Mouse (Mus musculus): ENCODE measurements around the gene Cyp27b1. TPM values are rescaled to one million over a fixed set of nuclear protein-coding genes. Genes with fewer than 3 reads are reported as not detected.
A peak's percentile ranks its signal among the peaks of the same experiment; 100 is the strongest.
"Not testable (repeated sequence)": the region's sequence is repeated elsewhere in the genome, so short reads cannot be mapped to it uniquely, and the experiment has no call there.

Gene Cyp27b1
- total RNA-seq, 4 experiments from 2014 or later = 0.14 to 1.1 (median 0.48) TPM

DNA sequence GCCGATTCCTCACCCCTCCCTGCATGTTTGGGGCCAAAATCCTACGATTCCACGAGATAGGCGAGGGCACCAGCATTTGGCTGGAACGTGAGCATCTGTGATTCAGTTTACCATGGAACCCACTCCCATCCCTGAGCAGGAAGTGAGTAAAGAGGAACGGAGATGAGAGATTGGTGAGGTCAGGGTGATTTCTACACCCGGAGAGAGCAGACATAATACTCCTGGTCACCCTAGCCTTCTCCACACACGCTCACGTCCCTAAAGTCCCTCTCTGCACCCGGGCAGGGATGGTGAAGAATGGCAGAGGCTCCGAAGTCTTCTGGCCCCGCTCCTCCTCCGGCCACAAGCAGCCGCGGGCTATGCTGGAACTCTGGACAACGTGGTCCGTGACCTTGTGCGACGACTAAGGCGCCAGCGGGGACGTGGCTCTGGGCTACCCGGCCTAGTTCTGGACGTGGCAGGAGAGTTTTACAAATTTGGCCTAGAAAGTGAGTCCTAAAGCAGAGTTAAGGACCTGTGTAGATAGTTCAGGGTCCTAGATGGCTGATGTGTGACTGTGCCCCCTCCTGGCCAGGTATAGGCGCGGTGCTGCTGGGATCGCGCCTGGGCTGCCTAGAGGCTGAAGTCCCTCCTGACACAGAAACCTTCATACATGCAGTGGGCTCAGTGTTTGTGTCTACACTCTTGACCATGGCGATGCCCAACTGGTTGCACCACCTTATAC, 1.5 kb downstream of the Cyp27b1 start:
- no peak for DNase-seq (ENCODE audit: low spot score in 2 of 2)

DNA sequence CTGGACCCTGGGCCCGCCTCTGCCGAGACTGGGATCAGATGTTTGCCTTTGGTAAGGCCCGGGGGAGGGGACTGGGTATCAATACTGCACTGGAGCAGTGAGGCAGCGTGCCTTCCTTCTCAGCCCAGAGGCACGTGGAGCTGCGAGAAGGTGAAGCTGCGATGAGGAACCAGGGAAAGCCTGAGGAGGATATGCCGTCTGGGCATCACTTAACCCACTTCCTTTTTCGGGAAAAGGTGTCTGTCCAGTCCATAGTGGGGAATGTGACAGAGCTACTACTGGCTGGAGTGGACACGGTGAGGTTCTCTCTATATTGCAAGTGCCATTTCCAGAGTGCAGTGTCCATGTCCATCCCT, 2.0 kb downstream of the Cyp27b1 start:
- DNase-seq (ENCODE audit: low spot score in 2 of 2) = no peak

DNA sequence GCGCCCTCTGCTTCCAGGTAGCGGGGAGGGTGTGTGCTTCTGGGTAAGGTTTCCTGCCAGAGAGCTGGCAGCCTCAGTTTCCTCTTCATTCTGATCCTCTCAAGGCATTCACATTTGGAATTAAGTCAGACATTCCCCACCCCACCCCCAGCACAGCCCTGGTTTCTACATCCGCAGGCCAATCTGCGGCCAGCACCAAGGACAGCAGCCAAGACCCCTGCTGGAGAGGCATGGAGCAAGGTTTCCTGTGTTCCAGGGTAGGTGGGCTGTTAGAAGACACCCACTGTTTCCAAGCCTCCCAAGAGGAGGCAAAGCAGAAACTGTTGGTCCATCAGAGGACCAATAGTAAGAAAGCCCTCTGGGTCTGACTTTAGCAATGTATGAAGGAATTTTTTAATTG, 6.6 kb downstream of the Cyp27b1 start:
- no peak for DNase-seq (ENCODE audit: low spot score in 2 of 2)

DNA sequence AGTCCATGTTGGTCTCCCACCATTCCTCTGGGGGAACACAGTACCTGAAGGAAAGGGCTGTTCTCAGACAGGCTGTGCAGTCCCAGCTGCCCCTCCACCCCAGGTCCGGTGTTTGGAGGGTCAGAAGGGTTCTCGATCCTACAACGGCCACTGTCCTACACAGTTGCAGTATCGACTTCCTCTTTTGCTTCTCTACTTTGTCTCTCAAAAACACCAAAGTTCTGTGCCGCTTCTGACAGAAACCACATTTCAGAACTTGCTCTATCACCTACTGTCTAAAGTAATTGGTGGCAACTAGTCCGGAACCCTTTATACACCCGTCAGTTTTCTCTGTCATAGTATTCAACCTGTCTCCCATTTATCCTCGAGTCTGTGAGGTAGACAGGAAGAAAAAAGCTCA, 7.4 kb downstream of the Cyp27b1 start:
- DNase-seq (ENCODE audit: low spot score in 2 of 2) = no peak

DNA sequence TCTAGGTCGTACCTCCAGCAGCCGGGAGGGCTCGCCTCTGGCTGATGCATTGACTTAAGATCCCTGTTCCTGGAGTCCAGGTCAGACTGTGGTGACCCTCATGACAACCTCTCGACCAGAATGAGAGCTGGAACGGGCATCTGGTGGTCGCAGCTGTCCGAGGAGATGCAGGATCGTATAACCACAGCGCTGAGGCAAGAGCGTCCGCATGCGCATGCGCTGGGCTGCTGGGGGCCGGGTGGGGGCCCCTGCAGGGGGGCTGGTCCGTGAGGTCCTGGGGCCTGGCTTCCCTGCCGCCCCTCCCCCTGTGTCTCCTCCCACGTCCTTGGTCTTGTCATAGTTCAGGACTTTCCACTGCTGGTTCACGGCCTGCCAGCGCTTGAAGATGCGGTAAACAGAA, 8.4 kb downstream of the Cyp27b1 start:
- DNase-seq (ENCODE audit: low spot score in 2 of 2) = no peak

DNA sequence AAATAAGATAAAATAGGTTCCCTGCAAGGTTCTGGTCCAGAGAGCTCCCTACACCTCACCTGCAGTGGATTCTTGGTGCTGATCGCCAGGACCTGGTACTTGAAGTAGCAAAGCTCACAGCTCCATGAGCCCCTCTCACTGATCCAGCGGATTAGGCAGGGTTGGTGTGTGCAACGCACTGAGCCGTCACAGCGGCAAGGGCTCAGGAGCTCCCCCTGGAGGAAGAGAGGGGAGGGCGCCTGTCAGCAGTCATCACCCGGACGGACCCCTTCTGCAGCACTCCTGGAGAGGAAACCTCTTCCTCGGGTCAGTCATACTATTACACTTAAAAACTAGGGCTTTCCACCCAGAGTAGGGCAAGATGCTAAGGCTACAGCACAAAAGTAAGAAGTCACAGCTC, 10.1 kb downstream of the Cyp27b1 start:
- DNase-seq (ENCODE audit: low spot score in 2 of 2) = peak in 1 of 2 experiments; percentile 75

DNA sequence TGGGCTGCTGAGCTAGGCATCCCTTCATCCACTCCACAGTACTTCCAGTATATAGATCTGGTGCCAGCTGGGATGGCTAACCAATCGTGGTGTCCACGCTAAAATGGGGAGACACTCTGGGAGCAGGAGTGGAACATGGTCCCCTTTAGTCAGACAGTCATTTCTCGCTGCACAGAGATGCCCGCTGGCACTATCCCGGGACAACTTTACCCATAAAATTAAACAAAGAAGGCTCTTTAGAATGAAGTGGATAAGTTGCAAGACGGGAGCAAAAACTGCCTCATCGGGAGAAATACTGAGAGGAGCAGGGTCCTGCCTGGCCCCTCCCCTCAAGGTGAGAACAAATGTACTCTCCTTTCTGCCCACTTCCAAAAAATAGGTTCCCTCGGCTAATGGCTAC, 10.7 kb downstream of the Cyp27b1 start:
- DNase-seq (ENCODE audit: low spot score in 2 of 2) = no peak

DNA sequence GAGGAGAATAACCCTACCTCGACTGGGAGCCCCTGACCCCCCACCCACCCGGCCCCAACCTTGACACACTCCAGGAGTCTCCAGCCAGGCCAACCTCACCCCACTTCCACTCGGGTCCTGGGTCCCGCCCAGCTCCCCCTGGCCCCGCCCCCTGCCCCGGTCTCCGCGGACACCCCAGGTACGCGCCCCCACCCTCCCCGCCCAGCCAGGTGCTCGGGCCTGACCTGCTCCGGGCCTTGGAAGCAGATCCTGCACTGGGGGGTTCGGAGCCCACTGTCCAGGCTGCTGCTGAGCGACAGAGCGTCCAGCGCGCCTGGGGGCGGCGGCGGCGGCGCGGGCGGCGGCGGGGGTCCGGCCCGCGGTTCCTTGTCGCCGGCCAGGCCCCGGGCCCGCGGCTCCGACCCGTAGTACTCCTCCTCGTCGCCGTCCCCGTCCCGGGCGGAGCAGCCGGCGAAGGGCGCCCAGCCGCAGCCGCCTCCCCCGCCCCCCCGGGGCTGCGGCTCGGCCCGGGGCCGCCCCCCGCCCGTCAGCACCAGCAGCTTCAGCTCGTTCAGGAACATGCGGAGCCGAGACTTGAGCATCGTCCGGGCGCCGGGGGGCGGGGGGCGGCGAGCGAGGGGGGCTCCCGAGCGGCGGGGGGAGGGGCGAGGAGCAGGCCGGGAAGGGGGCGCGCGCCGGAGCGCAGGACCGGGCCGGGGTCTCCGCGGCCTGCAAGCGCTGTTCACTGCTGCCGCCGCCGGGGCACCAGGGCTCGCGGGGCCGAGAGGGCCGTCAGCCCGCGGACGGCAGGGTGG, 11.3 kb downstream of the Cyp27b1 start:
- no peak for DNase-seq (ENCODE audit: low spot score in 2 of 2)

DNA sequence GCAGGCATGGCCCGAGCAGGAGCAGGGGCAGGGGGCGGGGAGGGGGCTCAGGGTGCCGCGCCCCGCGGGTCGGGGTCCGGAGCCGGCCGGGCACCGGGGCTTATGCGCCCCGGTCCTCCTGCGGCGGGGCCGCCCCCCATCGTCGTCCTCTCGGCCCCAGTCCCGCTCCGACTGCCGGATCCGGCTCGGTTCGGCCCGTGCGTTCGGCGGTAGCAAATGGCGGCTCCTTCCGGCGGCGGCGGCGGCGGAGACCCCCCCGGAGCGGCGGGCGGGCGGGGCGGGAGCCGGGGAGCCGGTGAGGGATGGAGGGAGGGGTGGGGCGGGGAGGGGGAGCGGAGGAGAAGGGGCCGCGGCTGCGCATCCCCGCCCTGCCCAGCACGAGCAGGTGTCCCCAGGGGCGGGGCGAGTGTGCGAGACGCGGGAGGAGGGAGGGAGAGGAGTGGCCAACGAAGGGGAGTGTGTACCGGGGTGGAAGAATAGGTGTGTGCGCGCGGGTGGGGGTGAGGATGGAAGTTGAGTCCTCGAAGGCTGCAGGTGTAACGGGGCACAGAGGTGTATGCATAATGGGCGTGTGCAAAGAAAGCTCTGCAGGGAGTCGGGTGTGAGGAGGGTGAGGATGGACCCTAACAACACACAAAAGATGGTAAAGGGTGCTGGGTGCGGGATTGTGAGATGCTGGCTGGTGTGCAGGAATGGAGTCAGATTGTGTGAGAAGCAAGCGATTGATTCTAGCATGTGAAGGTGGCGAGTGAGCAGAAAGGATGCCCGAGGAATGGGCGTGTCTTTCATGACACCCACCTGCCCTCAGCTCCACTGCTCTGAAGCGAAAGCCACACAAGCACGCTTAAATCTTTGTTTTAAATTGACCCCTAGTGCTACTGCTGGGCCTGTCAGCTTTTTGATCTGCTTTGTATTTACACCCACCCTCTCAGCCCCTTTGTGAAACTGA, 12.2 kb downstream of the Cyp27b1 start, which contains the start of gene March9:
Gene March9 (minus strand): TSS at position 217 of the 949 bp plus-strand sequence.
- peak in 1 of 2 experiments; percentile 75 for DNase-seq (ENCODE audit: low spot score in 2 of 2)

DNA sequence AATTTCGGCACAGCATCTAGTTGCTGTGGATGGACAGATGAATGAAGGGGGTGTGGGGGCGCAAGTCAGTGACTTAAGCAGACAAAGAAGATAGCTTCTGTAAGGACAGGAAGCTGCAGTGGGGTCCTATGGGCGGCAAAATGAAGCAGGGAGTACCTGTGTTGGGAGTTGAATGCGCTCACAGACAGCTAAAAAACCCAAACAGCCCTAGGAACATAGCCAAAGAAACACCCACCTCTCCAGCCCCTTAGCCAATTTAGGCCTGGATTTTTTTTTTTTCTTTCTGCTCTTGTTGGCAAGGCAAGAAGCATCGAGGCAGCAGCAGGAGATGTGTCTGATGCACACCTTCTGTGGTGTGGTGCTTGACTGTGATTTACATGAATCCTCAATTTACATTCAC, 13.0 kb downstream of the Cyp27b1 start:
- no peak for DNase-seq (ENCODE audit: low spot score in 2 of 2)

DNA sequence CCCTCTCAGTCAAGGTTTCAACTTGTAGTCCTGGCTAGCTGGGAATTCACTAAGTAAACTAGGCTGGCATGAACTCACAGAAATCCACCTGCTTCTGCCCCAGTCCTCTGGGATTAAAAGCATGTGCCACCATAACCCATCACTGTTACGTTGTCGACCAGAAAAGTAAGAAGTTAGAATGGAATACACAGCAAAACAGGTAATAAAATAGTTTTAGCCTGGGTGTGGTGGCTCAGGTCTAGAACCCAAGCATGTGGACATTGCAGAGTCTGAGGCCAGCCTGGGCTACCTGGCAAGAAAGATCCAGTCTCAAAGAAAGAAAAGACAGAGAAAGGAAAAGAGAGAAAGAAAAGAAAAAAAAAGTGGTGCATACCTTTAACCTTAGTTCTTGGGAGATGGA, 13.5 kb downstream of the Cyp27b1 start:
- no peak for DNase-seq (ENCODE audit: low spot score in 2 of 2)

DNA sequence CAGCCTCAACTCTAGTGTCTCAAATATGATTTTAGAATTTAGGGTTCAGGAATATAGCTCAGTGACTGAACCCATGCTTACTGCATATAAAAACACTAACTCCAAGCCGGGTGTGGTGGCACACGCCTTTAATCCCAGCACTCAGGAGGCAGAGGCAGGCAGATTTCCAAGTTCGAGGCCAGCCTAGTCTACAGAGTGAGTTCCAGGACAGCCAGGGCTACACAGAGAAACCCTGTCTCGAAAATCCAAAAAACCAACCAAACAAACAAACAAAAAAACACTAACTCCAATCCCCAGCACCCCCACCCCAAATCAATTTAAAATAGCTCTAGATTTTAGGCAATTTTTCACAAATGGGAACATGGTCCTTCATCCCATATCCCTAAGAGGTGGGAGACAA, 14.1 kb downstream of the Cyp27b1 start:
- DNase-seq (ENCODE audit: low spot score in 2 of 2) = not testable (repeated sequence)

DNA sequence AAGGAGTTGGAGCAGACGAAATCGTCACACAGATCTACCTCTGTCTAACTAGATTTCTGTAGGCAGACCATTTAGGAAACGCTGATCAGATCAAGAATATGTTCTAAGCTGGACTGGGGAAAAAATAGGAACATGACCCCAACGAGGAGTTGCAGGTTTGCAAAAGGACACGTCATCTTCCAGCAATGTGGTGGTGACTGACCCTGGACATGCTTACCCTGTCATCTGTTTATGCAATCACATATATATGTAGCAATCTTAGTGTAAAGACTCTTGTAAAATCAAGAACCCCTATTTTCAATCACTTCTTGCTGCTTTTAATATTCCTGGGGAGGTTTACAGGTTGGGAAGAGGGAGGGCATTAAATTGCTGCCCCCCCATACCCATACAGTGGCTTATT, 14.5 kb downstream of the Cyp27b1 start:
- DNase-seq (ENCODE audit: low spot score in 2 of 2) = no peak

DNA sequence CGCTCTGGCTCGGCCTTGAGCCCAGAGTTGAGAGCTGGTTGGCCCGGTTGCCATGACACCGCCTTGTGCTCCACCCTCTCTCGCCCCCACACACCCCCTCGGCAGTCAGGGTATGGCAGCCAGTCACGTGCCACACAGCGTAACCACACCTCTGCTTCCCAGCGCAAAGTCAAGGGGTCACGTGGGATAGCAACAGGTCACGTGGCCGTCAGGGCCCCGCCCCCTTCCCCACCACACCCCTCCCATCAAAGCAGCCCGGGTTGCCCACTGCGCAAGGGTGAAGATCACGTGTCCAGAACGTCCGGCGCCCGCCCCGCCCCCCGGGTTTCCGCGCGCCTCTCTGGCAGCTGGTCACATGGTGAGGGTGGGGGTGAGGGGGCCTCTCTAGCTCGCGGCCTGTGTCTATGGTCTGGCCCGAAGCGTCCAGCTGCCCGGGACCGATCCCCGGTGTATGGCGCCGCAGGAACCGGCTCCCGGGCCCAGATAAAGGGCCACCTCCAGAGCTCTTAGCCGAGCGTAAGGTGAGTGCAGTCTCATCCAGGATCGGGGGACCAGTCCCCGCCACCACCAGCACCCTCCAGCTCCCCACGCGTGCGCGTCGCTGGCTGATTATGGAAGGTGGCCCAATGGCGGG, 15.3 kb downstream of the Cyp27b1 start, which contains the start of gene Cdk4:
Gene Cdk4 (plus strand): TSS at position 296 of the 634 bp plus-strand sequence.
- DNase-seq (ENCODE audit: low spot score in 2 of 2) = peak; percentile 98

DNA sequence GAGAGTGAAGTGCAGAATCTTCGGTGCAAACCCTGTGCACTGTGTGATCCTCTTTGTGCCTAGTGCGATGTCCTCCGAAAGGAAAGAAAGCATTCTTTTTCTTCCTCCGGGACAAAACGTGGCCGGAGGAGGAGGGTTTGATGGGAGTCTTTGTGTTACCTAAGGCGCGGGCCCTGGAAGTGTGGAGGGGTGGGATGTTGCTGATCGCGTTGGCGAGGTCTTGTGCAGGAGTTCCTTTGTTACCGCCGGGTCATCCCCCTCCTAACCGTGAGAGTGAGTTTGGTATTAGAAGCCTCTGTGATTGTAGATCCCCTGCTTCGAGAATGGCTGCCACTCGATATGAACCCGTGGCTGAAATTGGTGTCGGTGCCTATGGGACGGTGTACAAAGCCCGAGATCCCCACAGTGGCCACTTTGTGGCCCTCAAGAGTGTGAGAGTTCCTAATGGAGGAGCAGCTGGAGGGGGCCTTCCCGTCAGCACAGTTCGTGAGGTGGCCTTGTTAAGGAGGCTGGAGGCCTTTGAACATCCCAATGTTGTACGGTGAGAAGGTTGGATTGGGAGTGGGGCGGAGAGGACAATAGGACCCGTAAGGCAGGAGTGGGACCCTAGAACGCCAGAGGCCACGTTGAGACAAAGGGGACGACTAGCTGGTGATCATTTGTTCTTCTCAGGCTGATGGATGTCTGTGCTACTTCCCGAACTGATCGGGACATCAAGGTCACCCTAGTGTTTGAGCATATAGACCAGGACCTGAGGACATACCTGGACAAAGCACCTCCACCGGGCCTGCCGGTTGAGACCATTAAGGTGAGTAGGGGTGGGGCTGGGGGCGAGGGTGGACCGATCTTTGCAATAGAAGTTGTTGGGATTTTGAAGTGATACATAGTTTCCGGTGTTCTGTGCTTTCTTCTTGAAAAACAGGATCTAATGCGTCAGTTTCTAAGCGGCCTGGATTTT, 16.1 kb downstream of the Cyp27b1 start:
- DNase-seq (ENCODE audit: low spot score in 2 of 2) = no peak

DNA sequence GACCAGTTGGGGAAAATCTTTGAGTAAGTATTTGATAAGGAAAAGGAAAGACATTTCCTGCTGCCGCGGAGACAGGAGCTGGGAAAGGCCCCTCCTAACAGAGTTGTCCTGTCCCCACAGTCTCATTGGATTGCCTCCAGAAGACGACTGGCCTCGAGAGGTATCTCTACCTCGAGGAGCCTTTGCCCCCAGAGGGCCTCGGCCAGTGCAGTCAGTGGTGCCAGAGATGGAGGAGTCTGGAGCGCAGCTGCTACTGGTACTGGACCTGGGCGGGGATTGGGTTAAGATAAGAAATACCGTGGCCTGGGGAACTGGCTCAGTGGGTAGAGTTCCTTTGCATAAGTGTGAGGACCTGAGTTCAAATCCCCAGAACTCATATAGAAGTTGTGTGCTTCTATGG, 17.9 kb downstream of the Cyp27b1 start:
- DNase-seq (ENCODE audit: low spot score in 2 of 2) = no peak

DNA sequence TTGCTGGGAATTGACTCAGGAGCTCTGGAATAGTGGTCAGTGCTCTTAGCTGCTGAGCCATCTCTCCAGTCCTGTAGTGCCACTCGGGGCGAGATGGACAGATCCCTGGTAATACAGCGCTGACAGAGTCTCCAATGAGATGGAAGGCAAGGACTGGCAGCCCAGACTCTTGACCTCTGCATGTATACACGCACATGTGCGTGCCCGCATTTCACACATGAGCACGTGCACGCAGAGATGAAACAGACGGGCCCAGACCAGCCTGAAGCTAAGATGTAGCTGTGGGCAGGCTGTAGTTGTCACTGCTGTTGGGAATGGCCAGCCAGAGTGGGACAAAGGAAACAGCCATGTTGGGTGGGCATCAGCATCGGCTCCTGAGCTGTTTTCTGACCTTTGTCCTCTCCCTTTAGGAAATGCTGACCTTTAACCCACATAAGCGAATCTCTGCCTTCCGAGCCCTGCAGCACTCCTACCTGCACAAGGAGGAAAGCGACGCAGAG, 18.5 kb downstream of the Cyp27b1 start:
- no peak for DNase-seq (ENCODE audit: low spot score in 2 of 2)

DNA sequence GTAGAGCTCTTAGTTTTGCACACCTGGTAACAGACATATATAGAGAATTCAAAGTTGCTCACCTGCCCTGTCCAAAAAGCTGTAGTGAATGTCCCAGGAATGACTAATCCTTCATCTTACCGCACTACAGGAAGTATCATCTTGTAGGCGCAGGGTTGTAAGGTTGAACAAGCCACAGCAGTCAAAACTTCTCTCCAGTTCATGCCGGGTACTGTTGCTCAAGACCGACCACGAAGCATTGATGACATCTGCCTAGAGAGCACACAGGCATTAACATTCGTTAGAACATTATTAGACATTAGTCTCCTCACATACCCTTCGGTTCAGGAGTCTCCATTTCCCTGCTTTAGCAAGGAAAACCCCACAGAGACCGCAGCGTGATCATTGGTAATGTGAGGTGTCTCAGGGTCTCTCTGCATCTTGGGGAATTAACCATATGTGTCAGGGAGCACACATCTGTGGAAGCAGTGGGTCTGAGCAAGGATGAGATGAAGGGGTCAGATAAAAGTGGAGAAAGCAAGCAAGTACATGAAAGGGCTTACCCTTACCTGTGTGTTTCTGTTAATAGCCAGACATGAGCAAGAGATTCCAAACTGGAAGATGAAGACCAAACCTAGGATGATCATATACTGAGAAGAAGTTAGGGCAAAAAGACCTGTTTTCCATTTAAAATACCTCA, 20.4 kb downstream of the Cyp27b1 start:
- no peak for DNase-seq (ENCODE audit: low spot score in 2 of 2)

Data from layer of hippocampus, adult 8-10 months (tissue).